Mouse (Mus musculus): ENCODE results near the gene Bcar3. TPM values are rescaled to one million over a fixed set of nuclear protein-coding genes. Genes with fewer than 3 reads are reported as not detected.
A peak's percentile ranks its signal among the peaks of the same experiment; 100 is the strongest.

The Bcar3 gene
- polyA plus RNA-seq, 1 experiment from 2014 or later = 6.9 TPM

DNA sequence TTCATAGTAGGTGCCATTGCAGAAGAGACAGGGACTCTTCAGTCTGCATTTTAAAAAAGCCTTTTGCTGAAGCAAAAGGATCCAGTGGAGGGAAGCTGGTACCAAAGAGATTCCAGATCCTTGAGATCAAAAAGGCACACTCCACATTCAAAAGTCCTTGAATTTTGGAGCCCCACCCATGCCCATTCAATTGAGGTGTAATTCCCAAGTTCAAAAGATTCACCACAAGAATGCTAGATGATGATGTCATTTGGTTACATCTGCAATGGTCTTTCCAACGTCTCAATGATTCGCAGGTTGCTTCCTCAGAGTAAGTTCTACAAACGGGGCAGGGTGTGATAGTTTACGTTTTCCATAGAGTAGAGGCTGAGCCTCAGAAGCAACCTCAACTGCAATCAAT lies 192.3 kb downstream of the Bcar3 start:
- no peaks in the 10 kb centered on the region for H3K36me3 ChIP-seq
- ATAC-seq (ENCODE audit: insufficient number of reproducible peaks, insufficient read depth, low FRiP score, low TSS enrichment, low read depth) = no peak
- no peak overlapping the region for H3K4me2 ChIP-seq
- no peak overlapping the region for H3K9ac ChIP-seq (replicated peaks)
- H3K27me3 ChIP-seq = no peaks in the 10 kb centered on the region
- peaks cover 30% of the 10 kb centered on the region for H3K4me1 ChIP-seq (replicated peaks)
- no peak overlapping the region for H3K4me3 ChIP-seq (replicated peaks)
- no peak overlapping the region for H3K27ac ChIP-seq
- WGBS = 73% methylated on average over 4 of the region's 4 CpGs
- no peaks in the 10 kb centered on the region for H3K9me3 ChIP-seq

- no peak overlapping the region for H3K27ac ChIP-seq
- H3K4me1 ChIP-seq (replicated peaks) = peaks cover 26% of the 10 kb centered on the region
- 86% methylated on average over 1 of the region's 1 CpGs for WGBS
- no peaks in the 10 kb centered on the region for H3K27me3 ChIP-seq
- no peaks in the 10 kb centered on the region for H3K36me3 ChIP-seq
- H3K4me3 ChIP-seq (replicated peaks) = no peak overlapping the region
- H3K9ac ChIP-seq (replicated peaks) = no peak overlapping the region
- no peak for ATAC-seq (ENCODE audit: insufficient number of reproducible peaks, insufficient read depth, low FRiP score, low TSS enrichment, low read depth)
- no peak overlapping the region for H3K4me2 ChIP-seq
- H3K9me3 ChIP-seq = no peaks in the 10 kb centered on the region
Observed at GRCm38 (mm10) chr3:122488051-122488754, 194.3 kb downstream of the Bcar3 start.

- Histone ChIP-seq H3K27me3 (0 out of 2 replicates have a peak, but pooled peaks cover 2% of the 10 kb centered on the region), H3K4me3 (replicated peaks) (no peak overlapping the region), H3K4me1 (replicated peaks) (peaks cover 37% of the 10 kb centered on the region), H3K9me3 (no peaks in the 10 kb centered on the region), H3K4me2 (no peak overlapping the region), H3K9ac (replicated peaks) (no peak overlapping the region), H3K27ac (no peak overlapping the region), H3K36me3 (no peaks in the 10 kb centered on the region)
- 63% methylated on average over 6 of the region's 6 CpGs for WGBS
- ATAC-seq (ENCODE audit: insufficient number of reproducible peaks, insufficient read depth, low FRiP score, low TSS enrichment, low read depth) = no peak
Observed at GRCm38 (mm10) chr3:122490574-122490973, 196.6 kb downstream of the Bcar3 start.

DNA sequence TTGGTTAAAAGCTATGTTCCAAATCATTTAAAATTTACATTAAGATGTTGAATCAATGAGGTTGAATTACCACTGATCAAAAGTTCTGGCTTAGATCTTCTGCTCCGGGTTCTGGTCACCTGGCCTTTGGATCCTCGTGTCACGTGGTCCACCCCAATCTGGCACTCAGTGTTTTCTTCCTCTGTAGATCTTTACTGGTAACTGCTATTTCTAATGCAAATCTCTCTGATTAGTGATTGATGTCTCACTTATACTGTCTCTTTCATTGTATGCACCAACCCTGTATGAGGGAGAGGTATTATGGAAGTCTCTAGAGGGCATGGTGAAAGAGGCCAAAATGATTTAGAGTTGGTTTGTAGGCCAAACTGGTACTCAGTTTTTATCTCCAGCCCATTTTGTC lies 198.1 kb downstream of the Bcar3 start:
- Histone ChIP-seq H3K4me3 (replicated peaks) (no peak overlapping the region), H3K4me2 (no peak overlapping the region), H3K36me3 (no peaks in the 10 kb centered on the region), H3K27ac (no peak overlapping the region), H3K9ac (replicated peaks) (no peak overlapping the region), H3K4me1 (replicated peaks) (peaks cover 47% of the 10 kb centered on the region), H3K9me3 (no peaks in the 10 kb centered on the region), H3K27me3 (0 out of 2 replicates have a peak, but pooled peaks cover 2% of the 10 kb centered on the region)
- 89% methylated on average over 3 of the region's 3 CpGs for WGBS
- no peak for ATAC-seq (ENCODE audit: insufficient number of reproducible peaks, insufficient read depth, low FRiP score, low TSS enrichment, low read depth)

- ATAC-seq (ENCODE audit: insufficient number of reproducible peaks, insufficient read depth, low FRiP score, low TSS enrichment, low read depth) = no peak
- Histone ChIP-seq H3K9me3 (no peaks in the 10 kb centered on the region), H3K27ac (no peak overlapping the region), H3K36me3 (no peaks in the 10 kb centered on the region), H3K4me2 (peak overlapping the region; percentile 29), H3K4me1 (replicated peaks) (peaks cover 46% of the 10 kb centered on the region), H3K27me3 (0 out of 2 replicates have a peak, but pooled peaks cover 5% of the 10 kb centered on the region), H3K4me3 (replicated peaks) (no peak overlapping the region), H3K9ac (replicated peaks) (no peak overlapping the region)
- WGBS = 42% methylated on average over 21 of the region's 21 CpGs
Observed at GRCm38 (mm10) chr3:122492872-122493615, 199.1 kb downstream of the Bcar3 start.

DNA sequence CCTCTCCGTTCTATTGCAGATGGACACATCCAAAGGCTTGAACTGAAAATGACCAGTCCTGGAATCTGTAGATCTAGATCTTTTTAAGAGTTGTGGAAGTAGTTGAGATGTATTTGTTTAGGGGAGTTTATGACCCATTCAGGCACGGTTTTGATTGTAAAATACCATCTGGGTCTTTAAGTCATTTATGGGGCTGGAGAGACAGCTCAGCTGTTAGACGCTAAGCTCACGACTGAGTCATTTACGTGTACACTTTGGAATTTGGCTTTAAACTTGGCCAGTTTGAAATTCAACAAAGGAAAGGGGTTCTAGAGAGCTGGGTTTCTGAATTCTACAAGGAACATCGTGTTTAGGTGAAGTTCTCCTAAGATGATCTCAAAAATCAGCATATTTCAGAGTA lies 200.8 kb downstream of the Bcar3 start:
- Histone ChIP-seq H3K9me3 (no peaks in the 10 kb centered on the region), H3K9ac (replicated peaks) (no peak overlapping the region), H3K4me2 (no peak overlapping the region), H3K27ac (no peak overlapping the region), H3K27me3 (0 out of 2 replicates have a peak, but pooled peaks cover 6% of the 10 kb centered on the region), H3K36me3 (no peaks in the 10 kb centered on the region), H3K4me1 (replicated peaks) (peaks cover 57% of the 10 kb centered on the region), H3K4me3 (replicated peaks) (no peak overlapping the region)
- 33% methylated on average over 6 of the region's 6 CpGs for WGBS
- no peak for ATAC-seq (ENCODE audit: insufficient number of reproducible peaks, insufficient read depth, low FRiP score, low TSS enrichment, low read depth)

DNA sequence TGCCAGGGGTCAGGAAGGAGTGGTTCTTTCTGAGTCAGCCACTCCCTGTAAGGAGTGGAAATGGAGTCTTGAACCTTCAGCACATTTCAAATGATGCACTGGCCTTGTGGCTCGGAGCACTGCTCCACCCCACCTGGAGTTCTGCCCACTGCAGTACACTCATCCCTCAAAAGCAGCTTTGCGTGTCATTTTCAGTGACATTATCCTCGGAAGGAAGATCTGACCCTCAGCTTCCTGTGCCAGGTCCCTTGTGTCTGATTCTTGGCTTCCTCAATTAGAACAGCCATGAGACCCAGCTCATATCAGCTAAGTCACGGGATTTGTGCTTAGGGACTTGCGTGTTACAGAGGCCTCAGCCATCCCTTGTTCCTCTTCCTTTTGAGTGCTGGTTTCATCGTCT lies 203.9 kb downstream of the Bcar3 start:
- H3K9me3 ChIP-seq = no peaks in the 10 kb centered on the region
- H3K36me3 ChIP-seq = no peaks in the 10 kb centered on the region
- H3K27me3 ChIP-seq = 0 out of 2 replicates have a peak, but pooled peaks cover 10% of the 10 kb centered on the region
- H3K9ac ChIP-seq (replicated peaks) = no peak overlapping the region
- ATAC-seq (ENCODE audit: insufficient number of reproducible peaks, insufficient read depth, low FRiP score, low TSS enrichment, low read depth) = no peak
- no peak overlapping the region for H3K4me2 ChIP-seq
- H3K4me1 ChIP-seq (replicated peaks) = peaks cover 57% of the 10 kb centered on the region
- WGBS = 87% methylated on average over 6 of the region's 6 CpGs
- H3K27ac ChIP-seq = no peak overlapping the region
- H3K4me3 ChIP-seq (replicated peaks) = no peak overlapping the region

DNA sequence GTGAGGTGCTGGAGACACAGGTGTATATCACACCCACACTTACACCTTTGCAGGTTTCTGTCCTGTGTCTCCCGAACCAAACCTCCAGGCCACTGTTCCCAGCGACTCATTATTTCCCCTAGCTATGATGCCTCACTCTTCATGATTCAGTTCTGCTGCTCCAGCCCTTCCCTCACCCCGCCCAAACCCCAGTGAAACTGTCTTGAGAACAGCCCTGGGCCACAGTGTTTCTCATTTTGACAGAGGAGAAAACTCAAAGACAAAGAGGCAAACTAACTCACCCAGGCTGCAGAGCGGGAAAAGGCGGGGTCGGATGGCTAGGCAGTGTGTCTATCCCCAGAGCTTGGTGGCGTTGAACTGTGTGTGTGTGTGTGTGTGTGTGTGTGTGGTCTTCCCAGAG lies 204.6 kb downstream of the Bcar3 start:
- Histone ChIP-seq H3K27me3 (0 out of 2 replicates have a peak, but pooled peaks cover 12% of the 10 kb centered on the region), H3K27ac (peak overlapping the region; percentile 45; the same call in 1 of the 2 replicates), H3K36me3 (no peaks in the 10 kb centered on the region), H3K4me3 (replicated peaks) (no peak overlapping the region), H3K9ac (replicated peaks) (no peak overlapping the region), H3K4me1 (replicated peaks) (peaks cover 51% of the 10 kb centered on the region), H3K9me3 (no peaks in the 10 kb centered on the region), H3K4me2 (no peak overlapping the region)
- WGBS = 74% methylated on average over 7 of the region's 7 CpGs
- no peak for ATAC-seq (ENCODE audit: insufficient number of reproducible peaks, insufficient read depth, low FRiP score, low TSS enrichment, low read depth)

GRCm38 (mm10) chr3:122499647-122500046 lies 205.7 kb downstream of the Bcar3 start:
- Histone ChIP-seq H3K36me3 (no peaks in the 10 kb centered on the region), H3K27ac (peak overlapping the region; percentile 45), H3K4me2 (no peak overlapping the region), H3K27me3 (0 out of 2 replicates have a peak, but pooled peaks cover 10% of the 10 kb centered on the region), H3K9me3 (no peaks in the 10 kb centered on the region), H3K4me3 (replicated peaks) (no peak overlapping the region), H3K4me1 (replicated peaks) (peaks cover 45% of the 10 kb centered on the region), H3K9ac (replicated peaks) (no peak overlapping the region)
- ATAC-seq (ENCODE audit: insufficient number of reproducible peaks, insufficient read depth, low FRiP score, low TSS enrichment, low read depth) = no peak
- WGBS = 17% methylated on average over 6 of the region's 6 CpGs

- 92% methylated on average over 9 of the region's 9 CpGs for WGBS
- H3K36me3 ChIP-seq = no peaks in the 10 kb centered on the region
- no peak overlapping the region for H3K27ac ChIP-seq
Observed at GRCm38 (mm10) chr3:122500929-122501328, 207.0 kb downstream of the Bcar3 start.

GRCm38 (mm10) chr3:122506343-122506916 lies 212.5 kb downstream of the Bcar3 start:
- Histone ChIP-seq H3K27me3 (0 out of 2 replicates have a peak, but pooled peaks cover 6% of the 10 kb centered on the region), H3K4me3 (replicated peaks) (no peak overlapping the region), H3K4me2 (no peak overlapping the region), H3K9me3 (no peaks in the 10 kb centered on the region), H3K27ac (peak overlapping the region; percentile 64; the same call in 1 of the 2 replicates), H3K36me3 (no peaks in the 10 kb centered on the region), H3K4me1 (replicated peaks) (peaks cover 53% of the 10 kb centered on the region), H3K9ac (replicated peaks) (no peak overlapping the region)
- no peak for ATAC-seq (ENCODE audit: insufficient number of reproducible peaks, insufficient read depth, low FRiP score, low TSS enrichment, low read depth)
- WGBS = 52% methylated on average over 10 of the region's 10 CpGs

More at GRCm38 (mm10) chr3:122500929-122501328, 207.0 kb downstream of the Bcar3 start:
- H3K27me3 ChIP-seq = 0 out of 2 replicates have a peak, but pooled peaks cover 10% of the 10 kb centered on the region
- peaks cover 42% of the 10 kb centered on the region for H3K4me1 ChIP-seq (replicated peaks)
- no peak overlapping the region for H3K4me3 ChIP-seq (replicated peaks)
- no peaks in the 10 kb centered on the region for H3K9me3 ChIP-seq
- no peak for ATAC-seq (ENCODE audit: insufficient number of reproducible peaks, insufficient read depth, low FRiP score, low TSS enrichment, low read depth)
- H3K9ac ChIP-seq (replicated peaks) = no peak overlapping the region
- H3K4me2 ChIP-seq = no peak overlapping the region
